Mouse (Mus musculus) midbrain, embryonic 13.5 days (tissue): ENCODE results near the gene Poglut1. TPM values are rescaled to one million over a fixed set of nuclear protein-coding genes. Genes with fewer than 3 reads are reported as not detected.

Experiments used
- ATAC-seq: fragments of 200-750 bp; cut with Nextera tagmentation; 2 replicates; pipeline ENCODE4 v1.8.0; 2017; ENCODE audit warnings: mild to moderate bottlenecking, moderate TSS enrichment, moderate library complexity
- H3K27ac ChIP-seq: fragments of 300-500 bp; sonication (generic); 2 replicates; pipeline ENCODE4 v1.5.1; 2015; ENCODE audit warnings: inconsistent platforms, mild to moderate bottlenecking, moderate library complexity
- H3K27me3 ChIP-seq: fragments of 300-500 bp; sonication (generic); 2 replicates; pipeline ENCODE4 v1.6.1; 2015; ENCODE audit warnings: mild to moderate bottlenecking, inconsistent platforms
- H3K36me3 ChIP-seq: fragments of 300-500 bp; sonication (generic); 2 replicates; pipeline ENCODE4 v1.6.1; 2015; ENCODE audit warnings: mild to moderate bottlenecking, inconsistent platforms
- H3K4me1 ChIP-seq: fragments of 300-500 bp; sonication (generic); replicated peaks from 2 replicates; pipeline ENCODE4 v1.6.1; 2015; ENCODE audit warnings: inconsistent platforms
- H3K4me2 ChIP-seq: fragments of 300-500 bp; sonication (generic); replicated peaks from 2 replicates; pipeline ENCODE4 v1.6.1; 2015; ENCODE audit warnings: moderate library complexity, mild to moderate bottlenecking, inconsistent platforms
- H3K4me3 ChIP-seq: fragments of 300-500 bp; sonication (generic); replicated peaks from 2 replicates; pipeline ENCODE4 v1.5.1; 2015; ENCODE audit warnings: mild to moderate bottlenecking, inconsistent platforms
- H3K9ac ChIP-seq: fragments of 300-500 bp; sonication (generic); replicated peaks from 2 replicates; pipeline ENCODE4 v1.6.1; 2015; ENCODE audit warnings: mild to moderate bottlenecking, inconsistent platforms
- H3K9me3 ChIP-seq: fragments of 300-500 bp; sonication (generic); 2 replicates; pipeline ENCODE4 v1.6.1; 2016; ENCODE audit warnings: mild to moderate bottlenecking, inconsistent platforms
- WGBS: fragments of 180-500 bp; shearing (Covaris S2); methylation state at CpG from one replicate; pipeline ENCODE4 v1.1.7; 2015; 5-methylcytosine and 5-hydroxymethylcytosine counted together
- polyA plus RNA-seq: library from polyadenylated mRNA; unstranded; fragments of >200 nt; fragmentation: Nextera tagmentation; extraction: Ambion mirVana; gene quantifications from 2 replicates; pipeline ENCODE4 v1.2.1, GENCODE M21; 2015

The Poglut1 gene
- polyA plus RNA-seq, 1 experiment from 2014 or later = 66.4 TPM

- Histone ChIP-seq H3K27me3 (no peaks in the 10 kb centered on the region), H3K4me2 (no peak overlapping the region), H3K27ac (no peak overlapping the region), H3K4me3 (no peak overlapping the region), H3K4me1 (no peaks in the 10 kb centered on the region), H3K9ac (no peak overlapping the region), H3K9me3 (no peaks in the 10 kb centered on the region), H3K36me3 (peaks cover 63% of the 10 kb centered on the region)
- no peak for ATAC-seq
- 94% methylated on average over 3 of the region's 3 CpGs for WGBS
Measured at GRCm38 (mm10) chr16:38571481-38571880, 21.4 kb upstream of the Poglut1 start.

GRCm38 (mm10) chr16:38568192-38568591, 18.1 kb upstream of the Poglut1 start:
- WGBS = 98% methylated on average over 5 of the region's 5 CpGs
- H3K4me3 ChIP-seq = no peak overlapping the region
- peaks cover 10% of the 10 kb centered on the region for H3K4me1 ChIP-seq
- no peaks in the 10 kb centered on the region for H3K9me3 ChIP-seq
- H3K27me3 ChIP-seq = no peaks in the 10 kb centered on the region
- H3K9ac ChIP-seq = no peak overlapping the region
- no peak for ATAC-seq
- peaks cover 62% of the 10 kb centered on the region for H3K36me3 ChIP-seq
- H3K27ac ChIP-seq = no peak overlapping the region
- H3K4me2 ChIP-seq = no peak overlapping the region

GRCm38 (mm10) chr16:38563516-38563915, 13.5 kb upstream of the Poglut1 start:
- whole genome bisulfite sequencing = 40% methylated on average over 10 of the region's 10 CpGs
- peak overlapping the region; percentile 85 for H3K9ac ChIP-seq
- H3K4me2 ChIP-seq = peak overlapping the region; percentile 74
- H3K36me3 ChIP-seq = peaks cover 27% of the 10 kb centered on the region
- peak overlapping the region; percentile 78 for H3K4me3 ChIP-seq
- H3K27me3 ChIP-seq = peaks cover 21% of the 10 kb centered on the region
- ATAC-seq = no peak
- no peak overlapping the region for H3K27ac ChIP-seq
- no peaks in the 10 kb centered on the region for H3K9me3 ChIP-seq
- H3K4me1 ChIP-seq = peaks cover 10% of the 10 kb centered on the region

- no peak; the same call in 1 of the 2 replicates for ATAC-seq
- WGBS = under 1% methylated on average over 25 of the region's 25 CpGs
- H3K4me3 ChIP-seq = peak overlapping the region; percentile 78
- H3K9me3 ChIP-seq = no peaks in the 10 kb centered on the region
- H3K9ac ChIP-seq = peak overlapping the region; percentile 85
- peaks cover 21% of the 10 kb centered on the region for H3K27me3 ChIP-seq
- H3K4me2 ChIP-seq = peak overlapping the region; percentile 74
- peak overlapping the region; percentile 74 for H3K27ac ChIP-seq
- H3K36me3 ChIP-seq = peaks cover 21% of the 10 kb centered on the region
- H3K4me1 ChIP-seq = peaks cover 10% of the 10 kb centered on the region
Measured at GRCm38 (mm10) chr16:38562968-38563327, 12.9 kb upstream of the Poglut1 start.

- no peaks in the 10 kb centered on the region for H3K9me3 ChIP-seq
- H3K9ac ChIP-seq = peak overlapping the region; percentile 85
- peaks cover 21% of the 10 kb centered on the region for H3K27me3 ChIP-seq
- WGBS = 10% methylated on average over 37 of the region's 37 CpGs
- H3K27ac ChIP-seq = peak overlapping the region; percentile 74
- H3K4me2 ChIP-seq = peak overlapping the region; percentile 74
- peak overlapping the region; percentile 78 for H3K4me3 ChIP-seq
- H3K4me1 ChIP-seq = peaks cover 10% of the 10 kb centered on the region
- H3K36me3 ChIP-seq = peaks cover 18% of the 10 kb centered on the region
- ATAC-seq = peak; percentile 98
Measured at GRCm38 (mm10) chr16:38562131-38562967, 12.3 kb upstream of the Poglut1 start.

GRCm38 (mm10) chr16:38558221-38558748, 8.2 kb upstream of the Poglut1 start, which contains the start of gene Tmem39a:
TSS of gene Tmem39a (plus strand) at chr16:38558698.
- H3K27ac ChIP-seq = no peak within 1 kb of the TSS
- H3K36me3 ChIP-seq = no peaks in the 10 kb centered on the region
- no peak within 1 kb of the TSS for H3K4me2 ChIP-seq
- peaks cover 43% of the 10 kb centered on the region for H3K27me3 ChIP-seq
- ATAC-seq = no peak
- H3K9me3 ChIP-seq = no peaks in the 10 kb centered on the region
- H3K9ac ChIP-seq = no peak within 1 kb of the TSS
- peaks cover under 1% of the 10 kb centered on the region; the same call in 1 of the 2 replicates for H3K4me1 ChIP-seq
- H3K4me3 ChIP-seq = no peak within 1 kb of the TSS
- WGBS = 89% methylated on average over 3 of the region's 3 CpGs

GRCm38 (mm10) chr16:38555988-38556387, 5.9 kb upstream of the Poglut1 start:
- H3K27me3 ChIP-seq = peaks cover 58% of the 10 kb centered on the region
- no peak overlapping the region for H3K4me3 ChIP-seq
- no peaks in the 10 kb centered on the region for H3K36me3 ChIP-seq
- H3K27ac ChIP-seq = no peak overlapping the region
- no peak overlapping the region for H3K4me2 ChIP-seq
- WGBS = 84% methylated on average over 3 of the region's 3 CpGs
- H3K4me1 ChIP-seq = no peaks in the 10 kb centered on the region
- H3K9ac ChIP-seq = no peak overlapping the region
- H3K9me3 ChIP-seq = no peaks in the 10 kb centered on the region
- ATAC-seq = no peak

- H3K36me3 ChIP-seq = peaks cover 46% of the 10 kb centered on the region
- H3K4me1 ChIP-seq = peaks cover 23% of the 10 kb centered on the region
- peaks cover 15% of the 10 kb centered on the region for H3K27me3 ChIP-seq
- WGBS = 96% methylated on average over 1 of the region's 1 CpGs
- no peak for ATAC-seq
- H3K9me3 ChIP-seq = no peaks in the 10 kb centered on the region
- no peak overlapping the region for H3K9ac ChIP-seq
- peak overlapping the region; percentile 75; the same call in 1 of the 2 replicates for H3K4me3 ChIP-seq
- H3K27ac ChIP-seq = no peak overlapping the region
- H3K4me2 ChIP-seq = peak overlapping the region; percentile 78
Measured at GRCm38 (mm10) chr16:38548000-38548399, 2.1 kb downstream of the Poglut1 start.

GRCm38 (mm10) chr16:38538716-38539380, 11.2 kb downstream of the Poglut1 start:
- Histone ChIP-seq H3K27ac (no peak overlapping the region), H3K4me2 (no peak overlapping the region), H3K9me3 (no peaks in the 10 kb centered on the region), H3K4me1 (no peaks in the 10 kb centered on the region), H3K27me3 (no peaks in the 10 kb centered on the region), H3K9ac (no peak overlapping the region), H3K36me3 (peaks cover 94% of the 10 kb centered on the region), H3K4me3 (no peak overlapping the region)
- WGBS = 90% methylated on average over 13 of the region's 13 CpGs
- no peak for ATAC-seq

- ATAC-seq = peak; percentile 34
- no peaks in the 10 kb centered on the region for H3K4me1 ChIP-seq
- no peak overlapping the region for H3K9ac ChIP-seq
- H3K27me3 ChIP-seq = no peaks in the 10 kb centered on the region
- H3K4me3 ChIP-seq = no peak overlapping the region
- whole genome bisulfite sequencing = 42% methylated on average over 8 of the region's 8 CpGs
- no peak overlapping the region for H3K27ac ChIP-seq
- H3K36me3 ChIP-seq = peaks cover 95% of the 10 kb centered on the region
- H3K9me3 ChIP-seq = no peaks in the 10 kb centered on the region
- H3K4me2 ChIP-seq = no peak overlapping the region
Measured at GRCm38 (mm10) chr16:38536544-38537146, 13.4 kb downstream of the Poglut1 start.

GRCm38 (mm10) chr16:38526264-38526663, 23.8 kb downstream of the Poglut1 start:
- no peak overlapping the region for H3K4me2 ChIP-seq
- WGBS = 94% methylated on average over 6 of the region's 6 CpGs
- H3K9ac ChIP-seq = no peak overlapping the region
- no peak overlapping the region for H3K4me3 ChIP-seq
- peaks cover 13% of the 10 kb centered on the region for H3K4me1 ChIP-seq
- no peak overlapping the region for H3K27ac ChIP-seq
- no peak for ATAC-seq
- H3K36me3 ChIP-seq = peaks cover 67% of the 10 kb centered on the region
- H3K27me3 ChIP-seq = no peaks in the 10 kb centered on the region
- no peaks in the 10 kb centered on the region for H3K9me3 ChIP-seq
